ENCODE assay signal across 13 mouse cellular contexts in the genomic region with DNA sequence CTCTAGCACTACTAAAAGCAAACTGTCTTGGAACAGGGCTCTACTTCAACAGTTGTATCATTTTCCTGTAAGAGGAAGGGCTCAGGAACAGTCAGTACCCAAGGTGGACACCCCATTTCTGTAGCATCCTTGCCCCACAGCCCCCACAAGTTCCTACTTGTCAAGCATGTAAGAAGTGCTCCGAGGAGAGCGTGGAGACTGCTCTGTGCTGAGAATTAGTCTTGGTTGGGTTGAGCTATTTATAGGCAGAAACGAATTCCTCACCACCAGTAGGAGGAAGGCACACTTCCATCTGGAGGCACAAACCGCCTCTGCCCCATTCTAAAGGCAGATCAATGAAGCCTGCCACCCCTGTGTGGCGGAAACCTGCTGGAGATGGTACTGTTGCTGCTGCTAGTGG. TPM values are rescaled to one million over a fixed set of nuclear protein-coding genes. Genes with fewer than 3 reads are reported as not detected.
DNase-seq lines count a peak whose midpoint lies in the region; TF ChIP-seq lines count a peak whose summit lies in the region.
"Had no signal": no experiment of that assay in that cellular context is flagged by ENCODE, and none has a peak within 500 bp of the region (broad histone marks: within the 10 kb centered on the region; RNA-seq: fewer than 3 reads in every experiment).

No protein-coding gene starts in this region.

- peak; percentile 4; the same call in 1 of the 2 replicates for TF ChIP-seq CTCF in gastrocnemius, adult 2 months (IDR thresholded peaks at IDR 0.05)

- intact Hi-C loops in gastrocnemius, adult 2 months (cut with DNase I) = no loop called here
- intact Hi-C loops in left cerebral cortex, postnatal 4 days (cut with DNase I) = no loop called here

- peak overlapping the region; percentile 24; the same call in 1 of the 2 replicates for H3K27ac ChIP-seq in gastrocnemius, adult 2 months
- H3K27ac ChIP-seq: lung, embryonic 15.5 days had no signal

- DNase-seq in gastrocnemius, adult 2 months = no peak
- no peak for DNase-seq in gastrocnemius, adult 18-20 months (ENCODE audit: low spot score)
- DNase-seq in left cerebral cortex, adult 11 months (ENCODE audit: low spot score) = peak; percentile 44
- DNase-seq in left cerebral cortex, postnatal 4 days = no peak
- peak; percentile 54 to 76 for DNase-seq in left cerebral cortex, adult 9 months (ENCODE audit: low spot score in 2 of 2)
- DNase-seq in telencephalon, adult 2 months (ENCODE audit: low read depth, low spot score) = peak; percentile 83
- DNase-seq in embryo, embryonic 9.5 days (ENCODE audit: extremely low spot score) = no peak
- no peak for DNase-seq in neural tube, embryonic 10.5 days (ENCODE audit: extremely low spot score, low spot score)
- DNase-seq: adrenal gland, postnatal 10 days; cerebellum, postnatal 36 days; kidney, postnatal 4 days had no signal

- no peak overlapping the region for H3K4me3 ChIP-seq in gastrocnemius, adult 2 months
- H3K4me3 ChIP-seq: erythroblast, embryonic 14.5 days; lung, embryonic 15.5 days had no signal

RNA-seq across cellular contexts. Expression of gene Iqsec1, which starts 52.8 kb away (rescaled TPM):
- 100 to 1,000 TPM in 1 of 2 experiments, 10 to 100 TPM in 1; 63.8 to 111 TPM for total RNA-seq in gastrocnemius, adult 2 months (2021)
- total RNA-seq in gastrocnemius, adult 18-20 months (2021) = 100 to 1,000 TPM; 107 to 124 TPM
- 100 to 1,000 TPM; 137 to 174 TPM for total RNA-seq in left cerebral cortex, postnatal 4 days (2021)

Comparison
In these comparisons a context has a peak if more than half of its experiments do, and no peak if none do; other contexts are left out.
1. DNase-seq: peak in left cerebral cortex, adult 11 months (single experiment), left cerebral cortex, adult 9 months (2 of 2) and telencephalon, adult 2 months (single experiment); none in gastrocnemius, adult 2 months (single experiment), gastrocnemius, adult 18-20 months (single experiment), left cerebral cortex, postnatal 4 days (single experiment), embryo, embryonic 9.5 days (single experiment) and neural tube, embryonic 10.5 days (single experiment).